Mouse (Mus musculus) forebrain, embryonic 16.5 days (tissue): ENCODE data around the gene Cux2. TPM values are rescaled to one million over a fixed set of nuclear protein-coding genes. Genes with fewer than 3 reads are reported as not detected.

Source experiments
- ATAC-seq: fragments of 200-750 bp; cut with Nextera tagmentation; 2 replicates; pipeline ENCODE4 v1.8.0; 2017; ENCODE audit warnings: mild to moderate bottlenecking, moderate library complexity
- H3K27ac ChIP-seq: fragments of 300-500 bp; sonication (generic); 2 replicates; pipeline ENCODE4 v1.5.1; 2014; ENCODE audit warnings: low read length, control low read depth
- H3K27me3 ChIP-seq: fragments of 300-500 bp; sonication (generic); replicated peaks from 2 replicates; pipeline ENCODE4 v1.6.1; 2014; ENCODE audit warnings: low read length; ENCODE audit not compliant: control insufficient read depth, insufficient read depth
- H3K36me3 ChIP-seq: fragments of 300-500 bp; sonication (generic); 2 replicates; pipeline ENCODE4 v1.6.1; 2014; ENCODE audit not compliant: control insufficient read depth, insufficient read depth
- H3K4me1 ChIP-seq: fragments of 300-500 bp; sonication (generic); replicated peaks from 2 replicates; pipeline ENCODE4 v1.6.1; 2014; ENCODE audit warnings: low read length; ENCODE audit not compliant: control insufficient read depth, insufficient read depth
- H3K4me2 ChIP-seq: fragments of 300-500 bp; sonication (generic); 2 replicates; pipeline ENCODE4 v1.6.1; 2014; ENCODE audit warnings: mild to moderate bottlenecking, low read length, control low read depth
- H3K4me3 ChIP-seq: fragments of 300-500 bp; sonication (generic); replicated peaks from 2 replicates; pipeline ENCODE4 v1.5.1; 2014; ENCODE audit warnings: mild to moderate bottlenecking, low read length, control low read depth
- H3K9ac ChIP-seq: fragments of 300-500 bp; sonication (generic); replicated peaks from 2 replicates; pipeline ENCODE4 v1.6.1; 2014; ENCODE audit warnings: low read depth, low read length, control low read depth
- H3K9me3 ChIP-seq: fragments of 300-500 bp; sonication (generic); 2 replicates; pipeline ENCODE4 v1.6.1; 2016; ENCODE audit warnings: low read length; ENCODE audit not compliant: control insufficient read depth
- whole genome bisulfite sequencing: fragments of 180-500 bp; shearing (Covaris S2); extraction: QIAGEN DNeasy Blood & Tissue Kit; methylation state at CpG from one replicate; pipeline ENCODE4 v1.1.7; 2014; 5-methylcytosine and 5-hydroxymethylcytosine counted together
- polyA plus RNA-seq: library from polyadenylated mRNA; unstranded; fragments of >200 nt; fragmentation: Nextera tagmentation; extraction: Ambion mirVana; gene quantifications from 2 replicates; pipeline ENCODE4 v1.2.1, GENCODE M21; 2015

Gene Cux2
- polyA plus RNA-seq, 1 experiment from 2014 or later, result 32.0 TPM

DNA sequence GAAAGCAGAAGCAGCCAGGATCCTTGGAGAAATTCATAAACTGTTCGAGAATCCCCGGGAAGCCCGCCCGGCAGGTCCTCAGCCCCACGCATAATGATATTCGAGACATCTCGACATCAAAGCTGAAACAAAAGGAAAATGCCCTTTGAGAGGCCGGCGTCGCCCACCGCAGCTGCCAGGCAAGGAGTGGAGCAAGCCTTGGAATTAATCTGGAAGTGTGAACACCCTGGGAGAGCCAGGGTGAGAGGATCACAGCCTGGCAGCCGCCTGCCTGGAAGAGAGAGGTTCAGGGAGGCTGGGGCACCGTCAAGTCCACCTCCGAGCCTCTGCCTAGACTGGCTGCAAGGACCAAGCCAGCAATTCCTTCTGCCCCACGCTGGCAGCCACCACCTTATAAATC is 3.7 kb upstream of the Cux2 start:
- ATAC-seq, result no peak
- H3K4me3 ChIP-seq, result no peak overlapping the region
- no peaks in the 10 kb centered on the region for H3K27me3 ChIP-seq
- H3K9ac ChIP-seq, result peak overlapping the region; percentile 39
- H3K4me1 ChIP-seq, result peaks cover 37% of the 10 kb centered on the region
- H3K9me3 ChIP-seq, result peaks cover 4% of the 10 kb centered on the region; the same call in 1 of the 2 replicates
- WGBS, result 3% methylated on average over 15 of the region's 15 CpGs
- peak overlapping the region; percentile 62 for H3K27ac ChIP-seq
- H3K36me3 ChIP-seq, result no peaks in the 10 kb centered on the region
- peak overlapping the region; percentile 20 for H3K4me2 ChIP-seq

DNA sequence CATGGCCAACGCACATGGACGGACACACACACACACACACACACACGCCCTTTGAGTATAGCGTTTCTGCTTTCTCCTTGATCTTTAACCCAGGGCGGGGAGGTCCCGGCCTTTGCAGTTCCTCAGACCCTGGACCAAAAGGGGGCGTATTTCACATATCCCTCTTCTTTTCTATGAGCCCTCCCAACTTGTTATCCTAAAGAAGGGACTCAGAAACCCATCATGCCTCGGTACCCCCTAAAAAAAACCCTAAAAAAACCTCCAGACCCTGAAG is 867 bp upstream of the Cux2 start:
- Histone ChIP-seq H3K27ac (no peak overlapping the region), H3K27me3 (no peaks in the 10 kb centered on the region), H3K4me3 (peak overlapping the region; percentile 76; the same call in 1 of the 2 replicates), H3K36me3 (no peaks in the 10 kb centered on the region), H3K4me2 (peak overlapping the region; percentile 75), H3K4me1 (peaks cover 60% of the 10 kb centered on the region), H3K9me3 (no peaks in the 10 kb centered on the region), H3K9ac (no peak overlapping the region)
- no peak for ATAC-seq
- WGBS, result 8% methylated on average over 8 of the region's 8 CpGs

DNA sequence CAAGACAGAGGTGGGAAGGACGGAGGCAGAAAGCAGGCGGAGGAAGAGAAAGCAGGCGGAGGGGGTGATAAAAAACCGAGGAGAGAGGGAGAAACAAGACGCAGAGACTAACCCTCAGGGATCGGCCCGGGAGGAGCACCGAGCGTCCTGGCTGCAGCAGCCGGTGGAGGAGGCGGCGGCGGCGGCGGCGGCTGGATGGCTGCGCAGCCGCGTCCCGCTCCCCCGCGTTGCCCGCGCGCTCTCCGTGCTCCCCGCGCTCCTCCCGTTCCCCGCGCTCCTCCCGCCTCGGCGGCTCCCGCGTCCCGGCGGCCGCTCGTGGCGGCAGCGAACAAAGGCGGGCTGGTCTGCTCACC is 262 bp downstream of the Cux2 start:
- Histone ChIP-seq H3K27me3 (no peaks in the 10 kb centered on the region), H3K4me3 (peak overlapping the region; percentile 76), H3K27ac (peak overlapping the region; percentile 94), H3K4me1 (peaks cover 58% of the 10 kb centered on the region), H3K36me3 (no peaks in the 10 kb centered on the region), H3K9ac (peak overlapping the region; percentile 83), H3K4me2 (peak overlapping the region; percentile 75), H3K9me3 (no peaks in the 10 kb centered on the region)
- ATAC-seq, result peak; percentile 42
- 0% methylated on average over 19 of the region's 43 CpGs for WGBS

DNA sequence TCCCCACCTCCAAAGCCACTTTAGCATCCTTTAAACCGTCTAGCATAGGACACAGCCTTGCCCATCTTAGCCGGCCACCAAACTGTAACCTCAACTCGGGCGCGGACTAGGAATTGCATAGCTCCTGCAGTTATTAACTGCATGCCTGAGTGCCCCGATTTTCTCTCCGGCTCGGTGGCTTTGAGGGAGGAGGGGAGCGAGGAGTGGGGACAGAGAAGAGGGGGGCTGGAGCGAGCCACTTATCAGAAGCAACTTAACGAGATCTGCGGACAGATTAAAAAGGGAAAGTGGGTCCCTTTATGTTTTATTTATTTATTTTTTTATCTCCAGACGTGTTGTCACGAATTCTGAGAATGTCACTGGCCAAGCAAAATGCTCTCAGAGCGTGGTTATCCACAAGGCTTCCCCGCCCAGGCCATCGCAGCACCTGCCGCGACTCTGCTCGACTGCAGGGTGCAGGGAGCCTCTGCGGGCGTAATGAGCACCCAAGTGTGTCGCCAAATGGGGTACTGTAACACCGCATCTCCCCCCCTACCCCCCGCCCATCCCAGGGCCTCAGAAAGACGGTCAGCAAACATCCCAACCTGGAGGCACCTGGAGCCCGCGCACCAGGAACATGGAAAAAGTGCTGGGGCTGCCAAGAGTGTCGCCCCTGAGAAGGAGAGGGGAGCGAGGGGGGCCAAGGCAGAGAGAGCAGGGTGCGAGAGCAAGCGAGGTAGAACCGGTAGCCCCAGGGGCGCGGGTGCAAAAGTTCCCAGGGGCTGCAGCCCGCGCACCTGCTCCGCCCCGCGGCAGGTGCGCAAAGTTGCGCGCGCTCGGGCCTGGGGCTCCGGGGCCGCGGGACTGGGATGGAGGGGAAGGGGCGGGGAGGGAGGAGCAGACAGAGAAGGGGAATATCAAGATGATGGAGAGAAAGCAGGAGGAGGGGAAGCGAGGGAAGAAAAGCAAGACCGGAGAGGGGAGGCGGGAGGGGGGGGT is 927 bp downstream of the Cux2 start:
- H3K4me3 ChIP-seq, result peak overlapping the region; percentile 76

GRCm38 (mm10) chr5:122048252-122048651 is 1.6 kb downstream of the Cux2 start:
- Histone ChIP-seq H3K4me3 (peak overlapping the region; percentile 76), H3K27me3 (no peaks in the 10 kb centered on the region), H3K9ac (peak overlapping the region; percentile 83), H3K27ac (peak overlapping the region; percentile 94), H3K36me3 (no peaks in the 10 kb centered on the region), H3K4me2 (peak overlapping the region; percentile 75), H3K9me3 (no peaks in the 10 kb centered on the region), H3K4me1 (peaks cover 45% of the 10 kb centered on the region)
- 2% methylated on average over 20 of the region's 20 CpGs for WGBS
- ATAC-seq, result 0 out of 2 replicates have a peak, but pooled peaks have one; percentile 5

More for the DNA sequence above, 927 bp downstream of the Cux2 start:
- Histone ChIP-seq H3K36me3 (no peaks in the 10 kb centered on the region), H3K4me1 (peaks cover 52% of the 10 kb centered on the region), H3K27me3 (no peaks in the 10 kb centered on the region), H3K9me3 (no peaks in the 10 kb centered on the region), H3K9ac (peak overlapping the region; percentile 83), H3K4me2 (peak overlapping the region; percentile 75), H3K27ac (peak overlapping the region; percentile 94)
- under 1% methylated on average over 52 of the region's 52 CpGs for WGBS
- peak; percentile 21 for ATAC-seq

GRCm38 (mm10) chr5:122047791-122048190 is 2.1 kb downstream of the Cux2 start:
- H3K4me1 ChIP-seq, result peaks cover 43% of the 10 kb centered on the region
- peak overlapping the region; percentile 76 for H3K4me3 ChIP-seq
- peak overlapping the region; percentile 94 for H3K27ac ChIP-seq
- peak overlapping the region; percentile 75 for H3K4me2 ChIP-seq
- H3K9ac ChIP-seq, result peak overlapping the region; percentile 83
- no peaks in the 10 kb centered on the region for H3K9me3 ChIP-seq
- ATAC-seq, result no peak
- H3K36me3 ChIP-seq, result no peaks in the 10 kb centered on the region
- WGBS, result 17% methylated on average over 5 of the region's 5 CpGs
- H3K27me3 ChIP-seq, result no peaks in the 10 kb centered on the region

- no peak overlapping the region for H3K9ac ChIP-seq
- no peak overlapping the region for H3K4me2 ChIP-seq
- H3K4me1 ChIP-seq, result peaks cover 26% of the 10 kb centered on the region
- H3K36me3 ChIP-seq, result 0 out of 2 replicates have a peak, but pooled peaks cover 3% of the 10 kb centered on the region
- 86% methylated on average over 11 of the region's 11 CpGs for WGBS
- no peaks in the 10 kb centered on the region for H3K9me3 ChIP-seq
- ATAC-seq, result no peak
- no peak overlapping the region for H3K27ac ChIP-seq
- H3K4me3 ChIP-seq, result no peak overlapping the region
- H3K27me3 ChIP-seq, result no peaks in the 10 kb centered on the region
These were observed 6.3 kb downstream of the Cux2 start for GRCm38 (mm10) chr5:122043567-122043966.

DNA sequence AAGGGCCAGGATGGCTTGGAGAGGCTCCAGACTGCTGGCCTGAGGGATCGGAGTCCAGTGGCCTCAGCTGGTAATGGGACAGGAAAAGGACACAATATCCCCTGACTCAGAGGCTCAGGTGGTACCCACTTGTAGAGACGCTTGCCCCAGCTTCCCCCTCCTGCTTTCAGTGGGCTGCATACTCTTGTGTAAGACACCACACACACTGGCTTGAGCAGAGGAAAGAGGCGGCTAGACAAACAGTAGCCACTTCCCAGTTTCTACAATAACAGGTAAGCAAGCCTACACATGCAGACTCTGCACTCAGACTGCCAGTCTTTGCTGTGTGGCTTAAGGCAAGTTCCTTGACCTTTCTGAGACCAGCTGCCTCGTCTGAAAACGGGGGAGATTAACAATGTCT is 14.6 kb downstream of the Cux2 start:
- ATAC-seq, result no peak
- no peaks in the 10 kb centered on the region for H3K27me3 ChIP-seq
- H3K9me3 ChIP-seq, result peaks cover 4% of the 10 kb centered on the region; the same call in 1 of the 2 replicates
- no peak overlapping the region for H3K4me2 ChIP-seq
- H3K36me3 ChIP-seq, result peaks cover 14% of the 10 kb centered on the region
- no peak overlapping the region for H3K9ac ChIP-seq
- WGBS, result 73% methylated on average over 5 of the region's 5 CpGs
- no peak overlapping the region for H3K27ac ChIP-seq
- H3K4me1 ChIP-seq, result peaks cover 13% of the 10 kb centered on the region
- no peak overlapping the region for H3K4me3 ChIP-seq

DNA sequence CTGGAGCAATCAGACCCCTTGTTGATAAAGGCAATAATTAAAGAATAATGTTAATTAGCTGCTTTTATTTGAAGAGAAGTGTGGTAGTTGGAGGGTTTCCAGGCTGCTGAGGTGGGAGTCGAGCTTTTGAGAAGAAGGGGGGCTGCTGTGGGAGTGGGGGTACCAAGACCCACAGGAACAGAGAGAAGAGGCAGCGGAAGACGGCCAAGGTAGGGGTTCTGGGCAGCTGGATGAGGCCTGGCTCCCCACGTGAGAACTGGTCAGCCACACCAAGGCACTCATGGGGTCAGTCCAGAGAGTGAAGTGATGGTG is 16.8 kb downstream of the Cux2 start:
- no peak overlapping the region for H3K4me3 ChIP-seq
- no peak for ATAC-seq
- 19% methylated on average over 4 of the region's 4 CpGs for WGBS
- H3K4me1 ChIP-seq, result peaks cover 13% of the 10 kb centered on the region
- H3K9me3 ChIP-seq, result peaks cover 4% of the 10 kb centered on the region; the same call in 1 of the 2 replicates
- H3K27ac ChIP-seq, result peak overlapping the region; percentile 33; the same call in 1 of the 2 replicates
- peaks cover 14% of the 10 kb centered on the region for H3K36me3 ChIP-seq
- no peaks in the 10 kb centered on the region for H3K27me3 ChIP-seq
- no peak overlapping the region; the same call in 1 of the 2 replicates for H3K4me2 ChIP-seq
- no peak overlapping the region for H3K9ac ChIP-seq
